Mouse (Mus musculus) frontal cortex, postnatal 14 days (tissue): ENCODE measurements around the gene Grip1.

Experiments used
- DNase-seq, 2 experiments: peaks; one replicate each; pipeline ENCODE4 v3.0.0; 2022; ENCODE audit warnings: low spot score in 2 of 2

The Grip1 gene

DNA sequence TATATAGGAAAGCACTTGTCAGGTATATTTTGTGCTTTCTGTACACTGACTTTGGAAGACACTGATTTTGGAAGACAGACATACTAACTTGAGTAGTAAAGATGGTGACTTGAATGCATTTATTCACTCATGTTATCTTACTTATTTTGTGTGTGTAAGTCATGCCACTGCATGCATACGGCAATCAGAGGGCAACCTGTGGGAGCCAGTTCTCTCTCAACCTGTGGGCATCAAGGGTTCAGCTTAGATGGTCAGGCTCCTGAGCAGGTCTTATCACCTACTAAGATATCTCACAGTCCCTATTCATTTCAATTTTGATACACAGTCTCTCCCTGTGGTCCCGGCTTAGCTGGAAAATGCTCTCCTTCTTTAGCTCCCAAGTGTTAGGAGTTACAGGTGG, 5.4 kb downstream of the Grip1 start:
- no peak for DNase-seq

DNA sequence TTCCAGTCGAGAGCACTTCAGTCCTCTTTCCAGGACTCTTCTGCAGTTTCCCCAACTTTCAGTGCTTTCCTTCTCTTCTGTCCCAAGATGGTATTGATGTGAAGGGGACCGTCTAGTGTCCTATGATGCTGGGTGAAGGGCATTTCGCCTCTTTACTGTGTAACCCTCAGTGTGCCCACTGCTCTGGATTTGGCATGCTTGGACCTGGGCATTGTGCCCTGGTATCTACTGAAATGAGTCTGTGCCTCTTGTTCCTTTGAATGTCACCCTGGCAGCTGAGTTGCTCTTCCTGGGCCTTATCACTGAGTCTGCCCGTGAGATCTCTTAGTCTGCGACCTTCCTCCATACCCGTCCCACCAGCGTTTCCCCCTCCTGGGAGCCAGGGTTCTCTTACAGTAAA, 9.7 kb downstream of the Grip1 start:
- DNase-seq: no peak

DNA sequence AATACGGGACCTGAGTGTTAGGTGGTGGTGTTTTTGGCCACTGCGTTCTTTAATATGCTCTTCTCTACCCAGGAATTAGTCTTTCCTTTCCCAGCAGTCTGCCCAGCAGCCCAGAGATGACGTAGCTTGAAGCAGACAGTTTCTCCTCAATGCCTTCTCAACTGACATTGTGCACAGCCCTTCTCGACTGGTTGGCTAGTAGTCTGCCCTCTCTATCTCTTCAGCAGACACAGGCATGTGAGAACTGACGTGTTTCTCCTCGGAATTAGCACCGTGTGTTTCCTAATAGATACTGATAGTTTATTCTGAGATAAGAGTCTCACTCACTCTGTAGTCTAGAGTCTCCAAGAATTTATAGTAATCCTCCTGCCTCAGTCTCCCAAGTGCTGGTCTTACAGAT, 10.2 kb downstream of the Grip1 start:
- no peak for DNase-seq

DNA sequence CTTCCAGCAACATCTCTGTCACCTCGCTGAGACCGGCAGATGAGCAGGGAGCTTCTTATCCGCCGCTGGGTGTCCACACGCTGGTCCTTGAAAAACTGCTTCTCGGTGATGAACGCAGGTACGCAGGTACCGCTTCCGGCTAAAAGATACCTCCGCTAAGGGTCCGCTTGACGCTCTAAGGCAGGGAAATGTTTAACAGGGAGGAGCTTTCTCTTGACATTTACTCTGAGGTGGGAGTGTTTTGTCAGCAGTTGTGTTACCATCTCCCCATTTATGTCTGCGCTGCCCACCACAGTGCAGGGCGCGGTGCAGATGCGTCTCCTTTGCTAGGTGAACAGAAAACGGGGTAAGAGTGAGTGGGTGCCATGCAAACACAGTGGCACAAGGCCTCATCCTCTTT, 14.3 kb downstream of the Grip1 start:
- DNase-seq: no peak

DNA sequence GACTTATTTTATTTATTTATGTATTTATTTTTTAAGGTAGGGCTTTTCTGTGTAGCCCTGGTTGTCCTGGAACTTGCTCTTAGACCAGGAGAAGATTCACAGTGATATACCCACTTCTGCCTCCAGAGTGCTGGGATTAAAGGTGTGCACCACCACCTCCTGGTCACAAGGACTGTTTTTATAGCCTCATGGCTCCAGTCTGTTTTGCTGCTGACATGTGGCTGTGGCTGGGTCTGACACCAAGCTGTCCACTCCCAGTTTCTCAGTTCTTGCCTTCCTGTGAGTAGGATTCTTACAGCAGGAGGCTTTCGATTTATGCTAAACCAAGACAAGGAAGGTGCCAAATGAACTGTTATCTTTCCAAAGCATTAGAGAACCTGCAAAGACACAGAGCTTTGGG, 16.5 kb downstream of the Grip1 start:
- no peak for DNase-seq

DNA sequence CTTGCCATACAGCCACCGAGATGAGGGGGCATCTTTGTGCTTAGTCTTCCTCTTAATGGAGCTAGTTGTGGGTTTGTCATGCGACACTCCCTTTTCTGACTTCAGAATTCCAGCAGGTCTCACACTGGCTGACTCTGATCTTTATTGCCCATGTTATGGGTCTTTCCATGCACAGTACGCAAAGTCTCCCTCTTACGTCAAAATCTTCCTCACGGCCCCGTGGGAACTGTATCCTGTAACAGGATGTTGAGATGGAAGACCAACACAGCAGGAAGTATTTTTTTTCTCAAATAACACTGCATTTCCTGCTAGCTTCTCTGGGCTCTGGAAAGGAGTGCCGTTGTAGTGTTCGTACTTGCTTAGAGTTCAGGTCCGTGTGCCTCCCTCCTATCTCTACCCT, 21.5 kb downstream of the Grip1 start:
- no peak for DNase-seq

DNA sequence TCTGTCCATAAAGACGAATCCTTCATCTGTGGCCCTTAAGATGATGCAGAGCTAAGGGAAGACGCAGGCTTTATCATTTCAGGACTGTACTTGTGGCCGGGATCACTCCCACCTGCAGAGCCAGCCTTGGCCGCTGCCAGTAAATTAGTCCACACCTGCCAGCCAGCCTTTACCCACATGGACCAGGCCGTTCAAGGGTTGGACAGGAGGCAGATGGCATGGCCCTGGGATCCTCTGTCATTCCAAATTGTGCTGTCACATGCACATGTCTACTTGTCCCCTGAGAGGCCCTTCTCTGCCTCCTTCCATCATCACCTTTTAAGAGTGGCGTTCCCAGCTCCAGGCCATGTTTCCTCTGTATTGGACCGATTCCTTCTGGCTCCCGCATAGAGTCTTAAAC, 24.0 kb downstream of the Grip1 start:
- no peak for DNase-seq

DNA sequence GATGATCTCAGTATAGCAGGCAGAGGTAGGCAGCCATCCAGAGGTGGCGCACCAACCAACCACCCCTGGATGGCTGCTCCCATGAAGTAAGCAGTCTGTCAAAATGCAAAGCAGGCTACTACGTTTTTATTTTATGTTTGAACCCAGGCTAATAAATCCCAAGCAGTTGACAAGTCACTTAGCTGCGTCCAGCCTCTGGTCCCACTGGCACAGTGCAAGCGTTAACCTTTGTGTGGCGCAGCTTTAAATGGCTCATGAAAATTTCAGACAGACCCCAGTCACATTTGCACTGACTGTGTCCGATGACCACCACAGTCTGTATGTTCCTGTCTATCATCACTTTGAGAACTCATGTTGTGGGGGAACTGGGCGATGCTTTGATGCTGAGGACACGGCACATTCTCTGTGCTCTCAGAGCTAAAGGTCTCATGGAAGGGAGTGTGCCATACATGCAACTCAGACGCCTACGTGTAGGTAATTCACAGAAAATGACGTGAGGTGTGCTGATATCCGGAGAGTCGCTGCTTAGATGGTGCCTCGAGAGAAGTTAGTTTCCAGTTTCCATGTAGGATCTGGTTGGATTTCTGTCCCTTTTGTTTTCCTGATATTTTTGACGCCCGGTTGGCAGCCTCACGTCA, 29.6 kb downstream of the Grip1 start:
- DNase-seq: no peak

DNA sequence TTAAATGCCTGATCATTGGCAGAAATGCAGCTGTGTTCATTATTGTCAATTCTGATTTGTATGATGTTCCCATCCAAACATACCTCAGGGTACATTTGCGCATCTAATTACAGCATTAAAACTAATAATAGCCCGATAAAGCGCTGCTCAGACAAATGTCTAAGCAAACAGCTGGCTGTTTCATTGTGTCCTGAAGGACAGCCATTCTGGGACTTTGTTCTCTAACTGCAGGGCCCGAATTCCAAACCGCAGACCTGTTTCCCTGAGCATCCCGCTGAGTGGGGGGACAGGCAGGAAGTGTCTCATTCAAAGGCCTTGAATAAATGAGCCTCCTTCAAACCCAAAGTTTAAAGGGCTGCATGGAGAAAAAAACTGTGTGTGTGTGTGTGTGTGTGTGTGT, 30.1 kb downstream of the Grip1 start:
- DNase-seq: no peak

DNA sequence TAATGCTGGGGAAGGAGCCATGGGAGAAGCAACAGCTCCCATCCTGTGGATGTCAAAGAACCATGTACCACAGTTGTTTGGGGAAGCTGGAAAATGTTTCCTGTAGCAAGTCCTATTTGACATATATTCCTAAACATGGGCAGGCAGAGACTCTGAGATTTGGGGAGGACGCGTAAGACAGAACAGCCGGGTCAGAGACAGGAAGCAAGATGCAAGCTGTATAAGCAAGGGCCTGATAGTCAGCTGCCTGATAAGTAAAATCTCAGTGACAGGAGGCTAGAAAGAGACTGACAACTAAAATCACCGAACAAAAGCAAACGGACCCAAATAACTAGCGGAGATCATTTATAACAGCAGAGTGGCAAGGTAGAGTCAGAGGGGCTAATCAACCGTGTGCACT, 33.3 kb downstream of the Grip1 start:
- DNase-seq: no peak

DNA sequence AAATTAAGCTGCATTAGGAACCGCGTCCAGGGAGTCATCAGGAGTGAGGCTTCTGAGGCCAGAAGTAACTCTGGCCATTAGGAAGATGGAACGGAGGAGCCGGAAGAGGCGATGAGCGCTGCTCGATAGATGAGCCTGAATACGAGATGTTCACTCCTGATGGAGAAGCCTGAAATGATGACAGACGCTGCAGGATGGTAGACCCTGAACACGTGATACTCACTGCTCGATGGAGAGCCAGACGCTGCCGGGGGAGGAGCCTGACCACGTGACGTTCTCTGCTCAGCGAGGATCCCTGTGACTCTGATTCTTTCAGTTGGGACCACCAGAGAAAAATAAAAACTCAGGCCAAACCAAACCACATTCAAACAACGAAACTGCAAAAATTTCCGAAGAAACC, 37.2 kb downstream of the Grip1 start:
- DNase-seq: no peak

DNA sequence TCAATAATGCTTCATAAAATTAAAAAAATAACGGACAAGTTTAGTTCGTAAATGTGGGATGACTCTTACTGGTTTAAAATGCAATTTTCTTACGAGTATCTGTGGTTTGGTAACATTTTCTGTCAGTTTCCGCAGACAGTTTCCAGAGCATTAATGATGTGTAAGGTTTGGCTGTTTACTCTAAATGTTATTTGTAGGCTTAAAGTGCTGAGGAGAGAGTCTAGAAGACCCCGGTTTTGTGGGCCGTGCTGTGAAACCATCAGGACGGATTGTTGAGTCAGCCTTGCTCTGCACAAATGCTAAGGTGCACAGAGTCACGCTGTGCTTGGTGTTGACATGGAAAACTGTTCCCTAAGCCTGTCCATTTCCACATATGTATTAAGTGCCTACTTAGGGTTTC, 41.7 kb downstream of the Grip1 start:
- DNase-seq: no peak

DNA sequence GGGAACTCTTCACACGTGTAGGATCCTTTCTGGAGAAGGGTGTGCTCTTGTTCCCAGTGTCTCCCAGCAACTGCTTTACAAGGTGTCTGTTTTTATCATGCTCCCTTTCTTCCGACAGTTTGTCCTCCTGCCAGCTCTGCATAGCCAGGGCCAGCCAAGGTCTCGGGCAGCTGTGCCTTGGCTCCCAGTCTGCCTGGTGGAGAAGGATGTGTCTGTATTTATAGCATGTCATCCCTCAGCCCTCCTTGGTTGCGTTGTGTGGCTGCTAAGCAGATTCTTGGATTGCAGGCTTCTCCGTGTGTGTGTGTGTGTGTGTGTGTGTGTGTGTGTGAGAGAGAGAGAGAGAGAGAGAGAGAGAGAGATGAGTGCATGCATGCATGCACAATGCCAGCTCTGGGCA, 42.6 kb downstream of the Grip1 start:
- no peak for DNase-seq

DNA sequence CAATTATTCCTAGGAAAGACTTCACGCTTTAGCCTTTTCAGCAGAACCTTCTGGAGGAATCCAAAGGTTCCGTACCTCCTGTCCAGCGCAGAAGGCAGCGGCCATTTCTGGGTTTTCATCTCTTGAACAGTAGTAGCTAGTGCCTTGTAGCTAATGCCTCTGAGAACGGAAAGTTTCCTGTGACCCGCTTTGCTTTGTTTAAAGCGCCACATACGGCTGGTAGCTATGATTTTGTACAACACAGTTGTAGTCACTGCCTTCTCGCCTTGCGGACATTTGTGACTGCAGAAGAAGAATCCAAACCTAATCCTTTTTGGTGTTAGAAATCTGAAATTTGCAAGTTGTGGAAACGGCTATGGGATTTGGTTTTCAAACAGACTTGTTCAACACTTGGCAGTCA, 68.1 kb downstream of the Grip1 start:
- DNase-seq: no peak

DNA sequence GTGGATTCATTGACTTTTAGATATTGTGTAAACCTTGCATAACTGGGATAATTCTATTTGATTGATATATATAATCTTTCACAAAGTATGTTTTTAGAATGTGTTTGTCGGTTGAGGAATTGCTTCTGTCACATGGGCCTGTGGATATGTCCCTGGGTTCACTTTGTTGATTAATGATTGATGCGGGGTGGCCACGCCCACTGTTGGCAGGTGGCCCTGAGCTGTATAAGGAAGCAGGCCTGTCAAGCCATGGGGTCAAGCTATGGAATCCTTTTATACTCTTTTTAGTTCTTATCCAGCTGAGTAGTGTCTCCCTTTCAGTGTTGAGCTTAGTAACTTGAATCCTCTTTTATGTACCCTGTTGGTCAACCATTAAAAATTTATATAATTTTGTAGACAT, 72.1 kb downstream of the Grip1 start:
- no peak for DNase-seq

DNA sequence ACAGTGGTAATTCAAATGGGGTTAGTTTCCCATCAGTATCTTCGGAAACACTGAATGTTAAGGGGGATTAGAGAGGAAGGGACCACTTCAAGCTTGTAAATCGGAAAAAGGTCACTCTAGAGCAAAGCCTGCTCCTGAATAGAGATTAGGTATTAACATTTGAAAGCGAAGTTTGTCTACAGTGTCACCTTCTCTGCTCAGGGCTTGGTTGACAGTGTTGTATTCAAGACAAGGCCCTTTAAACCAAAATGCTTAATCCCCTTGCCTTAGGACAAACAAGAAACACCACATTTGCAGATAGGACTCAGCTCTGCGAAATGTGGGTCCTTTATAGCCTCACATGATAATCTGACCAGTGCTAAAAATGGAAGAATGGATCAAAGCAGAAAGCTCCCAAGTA, 81.2 kb downstream of the Grip1 start:
- no peak for DNase-seq

DNA sequence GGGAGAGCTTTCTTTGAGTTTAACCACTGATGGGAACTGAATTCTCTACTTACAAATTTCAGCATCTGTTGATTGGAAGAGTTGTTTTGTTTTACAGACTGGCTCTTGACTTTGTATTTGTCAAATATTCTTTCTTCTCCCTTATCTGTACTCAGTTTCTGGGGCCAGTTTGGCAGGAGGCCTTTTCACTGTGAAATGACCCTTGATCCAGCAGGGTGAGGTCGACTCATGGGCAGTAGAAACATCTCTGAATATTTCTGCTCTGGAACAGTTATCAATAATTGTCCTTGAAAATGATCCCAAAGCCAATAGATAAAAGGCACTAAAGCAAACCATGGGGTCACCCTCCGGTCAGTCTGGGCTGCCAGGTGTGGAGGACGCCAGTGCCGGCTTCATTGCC, 88.0 kb downstream of the Grip1 start:
- DNase-seq: no peak

DNA sequence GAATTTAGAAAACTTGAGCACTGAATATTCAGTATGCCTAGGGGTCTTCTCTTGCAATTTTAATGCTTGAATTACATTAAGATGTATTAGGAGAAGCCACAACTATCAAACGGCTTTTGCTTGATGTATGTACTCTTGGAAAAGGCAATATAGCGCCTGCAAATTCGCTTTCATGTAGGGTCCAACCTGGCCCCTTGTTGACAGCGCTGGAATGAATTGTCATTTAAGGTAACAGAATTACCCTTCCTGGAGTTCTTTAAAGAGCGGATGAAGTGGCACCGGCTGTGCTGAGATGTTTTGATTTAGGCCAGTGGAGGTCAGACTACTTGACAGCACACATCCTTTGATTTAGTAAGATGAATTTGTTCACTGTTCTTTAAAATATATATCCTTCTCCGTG, 90.1 kb downstream of the Grip1 start:
- DNase-seq: no peak

DNA sequence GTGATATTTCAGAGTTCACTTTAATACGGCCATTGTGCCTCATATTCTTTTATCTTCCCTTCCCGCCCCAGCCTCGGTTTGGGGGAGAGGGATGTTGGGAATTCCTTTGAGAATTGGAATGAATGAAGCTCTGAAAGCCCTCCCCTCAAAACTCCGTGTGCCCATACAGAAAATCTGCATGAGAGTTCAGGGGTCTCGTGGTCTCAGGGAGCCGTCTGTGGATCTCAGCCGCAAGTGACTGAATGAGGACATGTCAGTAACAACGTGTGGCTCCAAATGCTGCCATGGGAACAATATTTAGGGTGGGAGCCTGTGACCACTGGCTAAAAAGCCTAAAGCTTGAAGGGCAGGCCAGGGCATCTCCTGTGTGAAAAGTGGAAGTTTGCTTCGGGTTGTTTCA, 91.1 kb downstream of the Grip1 start:
- no peak for DNase-seq

DNA sequence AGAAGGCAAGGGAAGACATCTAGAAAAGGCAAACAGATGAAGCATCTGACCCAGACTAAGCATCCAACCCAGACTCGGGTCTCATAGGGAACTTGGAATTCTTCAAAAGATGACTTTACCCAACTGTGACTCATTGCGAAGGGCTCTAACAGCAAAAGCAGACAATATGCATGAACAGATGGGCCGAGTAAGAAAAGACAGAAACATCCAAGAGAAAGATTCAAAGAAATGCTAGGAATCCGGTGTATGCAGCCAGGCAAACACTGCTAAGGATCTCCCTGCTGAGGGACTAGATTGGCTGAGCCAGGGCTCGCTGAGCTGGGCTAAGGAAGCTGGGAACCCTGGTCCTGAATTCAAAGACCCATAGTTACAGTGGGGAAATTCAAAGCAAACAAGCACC, 94.2 kb downstream of the Grip1 start:
- no peak for DNase-seq

DNA sequence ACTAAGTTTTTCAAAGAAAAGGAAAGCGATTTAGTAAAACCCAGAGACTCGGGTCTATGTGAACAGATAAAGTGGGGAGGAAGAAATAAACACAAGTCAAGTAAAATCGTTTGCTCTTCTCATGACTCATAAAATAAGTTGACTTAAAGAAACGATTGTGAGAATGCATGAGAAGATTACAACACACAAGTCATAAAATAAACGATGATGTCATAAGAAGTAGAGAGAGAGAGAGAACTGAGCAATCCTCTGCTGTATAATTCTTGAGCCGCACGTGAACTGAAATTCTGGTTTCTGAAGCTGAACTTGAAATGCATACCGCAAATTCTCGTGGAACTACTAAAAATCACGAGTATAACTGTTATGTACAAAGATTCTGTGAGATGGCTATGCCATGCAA, 95.1 kb downstream of the Grip1 start:
- DNase-seq: no peak

DNA sequence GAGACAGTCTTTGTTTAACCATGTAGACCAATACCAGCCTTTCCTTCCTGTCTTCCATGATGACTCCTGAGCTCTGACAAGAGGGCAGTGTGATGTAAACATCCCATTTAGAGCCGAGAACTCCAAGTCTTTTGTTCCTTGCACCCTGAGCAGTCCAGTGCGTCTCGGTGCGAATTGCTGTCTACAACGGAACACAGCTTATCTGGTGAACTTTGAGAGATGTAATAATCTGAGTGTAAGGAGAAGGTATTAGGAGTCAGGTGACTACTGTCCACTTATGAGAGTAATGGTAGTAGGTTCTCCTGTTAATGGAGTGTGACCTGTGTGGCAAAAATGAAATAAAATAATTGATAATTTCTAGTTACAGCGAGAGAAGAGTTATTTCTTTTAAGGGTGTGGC, 97.0 kb downstream of the Grip1 start:
- no peak for DNase-seq

DNA sequence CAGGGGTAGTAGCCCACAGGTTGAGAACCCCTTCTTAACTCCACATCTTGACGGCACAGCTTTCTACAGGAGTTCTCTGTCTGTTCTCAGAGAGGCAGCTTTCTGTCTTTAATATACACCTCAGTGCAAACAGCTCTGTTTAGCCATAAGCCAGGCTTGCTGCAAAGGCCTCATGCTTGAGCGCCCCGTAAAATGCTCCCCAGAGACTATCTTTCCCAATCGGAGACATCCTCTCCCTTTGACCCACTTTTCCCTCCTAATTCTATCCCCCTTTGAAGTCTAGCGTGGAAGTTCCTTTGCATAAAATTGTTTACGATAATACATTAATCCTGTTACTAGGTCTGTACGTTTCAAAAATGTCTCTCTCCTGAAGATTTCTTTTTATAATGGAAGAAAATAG, 102.7 kb downstream of the Grip1 start:
- no peak for DNase-seq

DNA sequence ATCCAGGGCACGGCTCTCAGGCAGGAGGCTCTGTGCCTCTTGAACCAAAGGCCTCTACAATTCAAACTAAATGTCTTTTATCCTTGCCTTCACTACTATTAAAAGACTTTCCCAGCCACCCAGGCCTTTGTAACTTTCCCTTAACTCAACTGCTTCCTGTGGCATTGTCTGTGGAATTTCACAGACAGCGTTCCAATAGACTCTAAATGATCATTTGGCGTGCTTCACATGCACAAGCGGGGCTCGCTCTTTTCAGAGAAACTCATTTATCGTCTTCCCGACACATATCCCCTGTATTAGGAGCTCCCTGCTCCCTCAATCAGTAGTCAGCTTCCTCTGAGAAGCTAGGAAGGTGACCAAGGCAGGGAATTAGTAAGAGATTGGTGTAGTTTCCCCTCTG, 104.8 kb downstream of the Grip1 start:
- no peak for DNase-seq

DNA sequence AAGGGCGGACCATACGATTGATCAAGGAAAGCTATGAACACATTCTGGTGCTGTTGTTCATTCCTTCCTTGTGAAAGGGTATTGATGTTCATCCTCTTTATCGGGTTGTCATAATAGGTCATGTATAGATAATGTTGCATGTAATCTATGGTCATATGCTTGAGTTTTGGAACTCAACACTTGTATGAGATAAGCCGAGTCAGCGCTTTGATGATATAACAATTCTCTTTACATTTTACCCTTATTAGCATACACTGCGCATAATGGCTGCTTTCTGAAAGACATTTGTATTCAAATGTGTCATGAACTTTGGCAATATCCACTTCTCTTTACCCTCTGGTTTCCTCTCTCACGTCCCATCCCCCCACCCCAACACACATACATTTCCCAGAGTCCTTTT, 111.2 kb downstream of the Grip1 start:
- no peak for DNase-seq
